Mouse (Mus musculus) G1E (cell line): ENCODE measurements at regions not wholly inside any gene's neighbourhood (a gene's known extent, or its start where the extent isn't known, plus 50 kb on each side); places are given as distances from the start of the nearest gene placed in this dataset.

Experiments used
- CTCF ChIP-seq: IDR thresholded peaks from 2 replicates; pipeline ENCODE4 v1.5.1; 2012; ENCODE audit warnings: low read depth, low read length, inconsistent platforms, mixed read lengths
- TAL1 ChIP-seq: conservative IDR thresholded peaks from 2 replicates; pipeline ENCODE4 v1.6.1; 2012; ENCODE audit warnings: low read depth, low read length, inconsistent platforms, mixed read lengths

GRCm38 (mm10) chr3:83458450-83458849, 307.7 kb upstream of the Sfrp2 start:
- TF ChIP-seq CTCF: no peak
- no peak for TF ChIP-seq TAL1
